Mouse (Mus musculus): ENCODE results near the gene Pip4k2a. TPM values are rescaled to one million over a fixed set of nuclear protein-coding genes. Genes with fewer than 3 reads are reported as not detected.
A peak's percentile ranks its signal among the peaks of the same experiment; 100 is the strongest.

Pip4k2a gene
- polyA plus RNA-seq, 1 experiment from 2014 or later, result 8.6 TPM

- Histone ChIP-seq H3K9ac (no peak overlapping the region), H3K4me2 (no peak overlapping the region), H3K4me1 (replicated peaks) (peaks cover 26% of the 10 kb centered on the region), H3K4me3 (no peak overlapping the region), H3K9me3 (replicated peaks) (0 out of 2 replicates have a peak, but pooled peaks cover 3% of the 10 kb centered on the region), H3K27ac (ENCODE audit: poor library complexity, severe bottlenecking) (no peak overlapping the region), H3K36me3 (no peaks in the 10 kb centered on the region), H3K27me3 (replicated peaks) (no peaks in the 10 kb centered on the region)
- 81% methylated on average over 3 of the region's 3 CpGs for WGBS
- ATAC-seq (ENCODE audit: insufficient number of reproducible peaks, low FRiP score), result no peak
Observed at GRCm38 (mm10) chr2:18965108-18965507, 32.8 kb downstream of the Pip4k2a start.

GRCm38 (mm10) chr2:18963286-18964040 is 34.5 kb downstream of the Pip4k2a start:
- H3K27me3 ChIP-seq (replicated peaks), result no peaks in the 10 kb centered on the region
- 81% methylated on average over 13 of the region's 13 CpGs for WGBS

GRCm38 (mm10) chr2:18962502-18962901 is 35.4 kb downstream of the Pip4k2a start:
- Histone ChIP-seq H3K27ac (ENCODE audit: poor library complexity, severe bottlenecking) (no peak overlapping the region), H3K27me3 (replicated peaks) (no peaks in the 10 kb centered on the region), H3K9ac (no peak overlapping the region), H3K4me3 (no peak overlapping the region), H3K4me1 (replicated peaks) (peaks cover 27% of the 10 kb centered on the region), H3K9me3 (replicated peaks) (0 out of 2 replicates have a peak, but pooled peaks cover 3% of the 10 kb centered on the region), H3K36me3 (no peaks in the 10 kb centered on the region), H3K4me2 (no peak overlapping the region)
- no peak for ATAC-seq (ENCODE audit: insufficient number of reproducible peaks, low FRiP score)
- 77% methylated on average over 3 of the region's 3 CpGs for WGBS

More at GRCm38 (mm10) chr2:18963286-18964040, 34.5 kb downstream of the Pip4k2a start:
- Histone ChIP-seq H3K27ac (ENCODE audit: poor library complexity, severe bottlenecking) (no peak overlapping the region), H3K4me2 (no peak overlapping the region), H3K9ac (no peak overlapping the region), H3K9me3 (replicated peaks) (0 out of 2 replicates have a peak, but pooled peaks cover 3% of the 10 kb centered on the region), H3K4me1 (replicated peaks) (peaks cover 18% of the 10 kb centered on the region), H3K4me3 (no peak overlapping the region), H3K36me3 (no peaks in the 10 kb centered on the region)
- ATAC-seq (ENCODE audit: insufficient number of reproducible peaks, low FRiP score), result no peak

- Histone ChIP-seq H3K4me2 (no peak overlapping the region; the same call in 1 of the 2 replicates), H3K27me3 (replicated peaks) (no peaks in the 10 kb centered on the region), H3K27ac (ENCODE audit: poor library complexity, severe bottlenecking) (no peak overlapping the region), H3K4me1 (replicated peaks) (peaks cover 44% of the 10 kb centered on the region), H3K9me3 (replicated peaks) (no peaks in the 10 kb centered on the region), H3K36me3 (no peaks in the 10 kb centered on the region), H3K4me3 (no peak overlapping the region), H3K9ac (no peak overlapping the region)
- WGBS, result 48% methylated on average over 7 of the region's 7 CpGs
- ATAC-seq (ENCODE audit: insufficient number of reproducible peaks, low FRiP score), result no peak
Observed at GRCm38 (mm10) chr2:18960376-18960973, 37.5 kb downstream of the Pip4k2a start.

- H3K27me3 ChIP-seq (replicated peaks), result no peaks in the 10 kb centered on the region
- H3K27ac ChIP-seq (ENCODE audit: poor library complexity, severe bottlenecking), result no peak overlapping the region
- no peak for ATAC-seq (ENCODE audit: insufficient number of reproducible peaks, low FRiP score)
- no peak overlapping the region for H3K4me2 ChIP-seq
- H3K9me3 ChIP-seq (replicated peaks), result no peaks in the 10 kb centered on the region
- no peak overlapping the region for H3K9ac ChIP-seq
- no peaks in the 10 kb centered on the region for H3K36me3 ChIP-seq
- 87% methylated on average over 5 of the region's 5 CpGs for WGBS
- H3K4me1 ChIP-seq (replicated peaks), result peaks cover 49% of the 10 kb centered on the region
- no peak overlapping the region for H3K4me3 ChIP-seq
Observed at GRCm38 (mm10) chr2:18959558-18959957, 38.4 kb downstream of the Pip4k2a start.

GRCm38 (mm10) chr2:18959008-18959407 is 38.9 kb downstream of the Pip4k2a start:
- no peak overlapping the region for H3K4me2 ChIP-seq

GRCm38 (mm10) chr2:18958501-18958900 is 39.4 kb downstream of the Pip4k2a start:
- Histone ChIP-seq H3K9me3 (replicated peaks) (no peaks in the 10 kb centered on the region), H3K4me3 (no peak overlapping the region), H3K4me2 (no peak overlapping the region), H3K4me1 (replicated peaks) (peaks cover 49% of the 10 kb centered on the region), H3K36me3 (no peaks in the 10 kb centered on the region), H3K9ac (no peak overlapping the region), H3K27me3 (replicated peaks) (no peaks in the 10 kb centered on the region), H3K27ac (ENCODE audit: poor library complexity, severe bottlenecking) (no peak overlapping the region)
- 87% methylated on average over 5 of the region's 5 CpGs for WGBS
- no peak for ATAC-seq (ENCODE audit: insufficient number of reproducible peaks, low FRiP score)

More at GRCm38 (mm10) chr2:18959008-18959407, 38.9 kb downstream of the Pip4k2a start:
- Histone ChIP-seq H3K9ac (no peak overlapping the region), H3K9me3 (replicated peaks) (no peaks in the 10 kb centered on the region), H3K27me3 (replicated peaks) (no peaks in the 10 kb centered on the region), H3K4me3 (no peak overlapping the region), H3K4me1 (replicated peaks) (peaks cover 49% of the 10 kb centered on the region), H3K36me3 (no peaks in the 10 kb centered on the region), H3K27ac (ENCODE audit: poor library complexity, severe bottlenecking) (no peak overlapping the region)
- ATAC-seq (ENCODE audit: insufficient number of reproducible peaks, low FRiP score), result no peak
- 81% methylated on average over 6 of the region's 6 CpGs for WGBS

GRCm38 (mm10) chr2:18958044-18958443 is 39.9 kb downstream of the Pip4k2a start:
- ATAC-seq (ENCODE audit: insufficient number of reproducible peaks, low FRiP score), result no peak

GRCm38 (mm10) chr2:18957459-18957858 is 40.5 kb downstream of the Pip4k2a start:
- Histone ChIP-seq H3K4me3 (no peak overlapping the region), H3K36me3 (no peaks in the 10 kb centered on the region), H3K27ac (ENCODE audit: poor library complexity, severe bottlenecking) (0 out of 2 replicates have a peak overlapping the region, but pooled peaks have one; percentile 32), H3K4me1 (replicated peaks) (peaks cover 53% of the 10 kb centered on the region), H3K27me3 (replicated peaks) (no peaks in the 10 kb centered on the region), H3K4me2 (peak overlapping the region; percentile 34), H3K9me3 (replicated peaks) (no peaks in the 10 kb centered on the region), H3K9ac (no peak overlapping the region)
- peak; percentile 20; the same call in 1 of the 2 replicates for ATAC-seq (ENCODE audit: insufficient number of reproducible peaks, low FRiP score)
- WGBS, result 67% methylated on average over 7 of the region's 7 CpGs

More at GRCm38 (mm10) chr2:18958044-18958443, 39.9 kb downstream of the Pip4k2a start:
- WGBS, result 78% methylated on average over 9 of the region's 9 CpGs
- H3K27me3 ChIP-seq (replicated peaks), result no peaks in the 10 kb centered on the region
- peaks cover 49% of the 10 kb centered on the region for H3K4me1 ChIP-seq (replicated peaks)
- H3K9ac ChIP-seq, result no peak overlapping the region
- no peaks in the 10 kb centered on the region for H3K36me3 ChIP-seq
- no peak overlapping the region for H3K27ac ChIP-seq (ENCODE audit: poor library complexity, severe bottlenecking)
- no peaks in the 10 kb centered on the region for H3K9me3 ChIP-seq (replicated peaks)
- no peak overlapping the region for H3K4me3 ChIP-seq
- peak overlapping the region; percentile 34 for H3K4me2 ChIP-seq

GRCm38 (mm10) chr2:18956945-18957344 is 41.0 kb downstream of the Pip4k2a start:
- no peaks in the 10 kb centered on the region for H3K9me3 ChIP-seq (replicated peaks)
- H3K4me2 ChIP-seq, result peak overlapping the region; percentile 34
- WGBS, result 12% methylated on average over 7 of the region's 7 CpGs
- H3K9ac ChIP-seq, result no peak overlapping the region
- H3K4me1 ChIP-seq (replicated peaks), result peaks cover 58% of the 10 kb centered on the region
- H3K27ac ChIP-seq (ENCODE audit: poor library complexity, severe bottlenecking), result 0 out of 2 replicates have a peak overlapping the region, but pooled peaks have one; percentile 32
- no peaks in the 10 kb centered on the region for H3K36me3 ChIP-seq
- no peak overlapping the region; the same call in 1 of the 2 replicates for H3K4me3 ChIP-seq
- ATAC-seq (ENCODE audit: insufficient number of reproducible peaks, low FRiP score), result peak; percentile 66; the same call in 1 of the 2 replicates
- no peaks in the 10 kb centered on the region for H3K27me3 ChIP-seq (replicated peaks)

GRCm38 (mm10) chr2:18956424-18956823 is 41.5 kb downstream of the Pip4k2a start:
- WGBS, result 87% methylated on average over 3 of the region's 3 CpGs
- H3K36me3 ChIP-seq, result no peaks in the 10 kb centered on the region
- H3K4me1 ChIP-seq (replicated peaks), result peaks cover 58% of the 10 kb centered on the region
- H3K9me3 ChIP-seq (replicated peaks), result no peaks in the 10 kb centered on the region
- H3K4me3 ChIP-seq, result no peak overlapping the region
- no peak for ATAC-seq (ENCODE audit: insufficient number of reproducible peaks, low FRiP score)
- no peak overlapping the region for H3K9ac ChIP-seq
- H3K27ac ChIP-seq (ENCODE audit: poor library complexity, severe bottlenecking), result no peak overlapping the region
- no peaks in the 10 kb centered on the region for H3K27me3 ChIP-seq (replicated peaks)
- no peak overlapping the region for H3K4me2 ChIP-seq
